Comparison of ENCODE assay signal across 10 mouse cellular contexts in the genomic region with DNA sequence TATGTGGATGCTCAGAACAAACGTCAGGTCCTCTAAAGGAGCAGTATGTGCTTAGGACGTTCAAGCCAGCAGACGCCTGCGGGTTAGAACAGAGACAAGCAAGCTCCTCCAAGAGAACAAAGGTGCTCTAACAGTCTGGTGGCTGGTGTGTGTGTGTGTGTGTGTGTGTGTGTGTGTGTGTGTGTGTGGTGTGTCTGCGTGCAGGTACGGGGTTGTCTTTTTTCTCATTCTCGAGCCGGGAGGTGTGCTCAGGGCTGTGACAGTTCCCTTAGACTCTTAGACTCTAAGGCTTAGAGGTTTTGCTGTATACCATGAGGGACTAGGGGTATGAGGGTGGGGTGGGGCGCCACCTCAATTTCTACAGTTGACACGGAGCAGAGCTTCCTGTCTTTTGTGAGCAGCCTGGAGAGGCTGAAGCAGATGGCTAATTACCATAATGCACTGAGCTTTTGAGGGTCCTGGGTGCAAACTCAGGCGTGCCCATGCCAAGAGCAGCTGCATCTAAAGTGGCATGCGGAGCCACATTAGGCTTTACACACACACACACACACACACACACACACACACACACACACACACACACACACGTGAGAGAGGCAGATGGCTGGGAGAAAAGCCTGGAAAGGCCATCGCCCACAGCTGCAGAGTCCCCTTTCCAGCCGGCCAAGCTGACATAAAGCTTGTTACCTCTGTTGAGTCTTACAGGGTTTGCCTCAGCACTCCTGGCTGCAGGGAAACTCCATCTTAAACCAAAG.
DNase-seq lines count a peak whose midpoint lies in the region; ATAC-seq lines count a peak whose summit lies in the region.
"Had no signal": no experiment of that assay in that cellular context is flagged by ENCODE, and none has a peak within 500 bp of the region (broad histone marks: within the 10 kb centered on the region; RNA-seq: fewer than 3 reads in every experiment).

No protein-coding gene starts in this region.

- H3K36me3 ChIP-seq in midbrain, embryonic 14.5 days (ENCODE audit: control insufficient read depth, insufficient read depth, low read length): no peaks in the 10 kb centered on the region
- no peaks in the 10 kb centered on the region for H3K36me3 ChIP-seq in heart, embryonic 11.5 days (ENCODE audit: control insufficient read depth, insufficient read depth, low read length)
- no peaks in the 10 kb centered on the region for H3K36me3 ChIP-seq in kidney, embryonic 15.5 days

- H3K4me1 ChIP-seq in midbrain, embryonic 14.5 days (ENCODE audit: control insufficient read depth, insufficient read depth, low read length): no peaks in the 10 kb centered on the region
- H3K4me1 ChIP-seq in heart, embryonic 11.5 days (ENCODE audit: control insufficient read depth, insufficient read depth, low read length): no peaks in the 10 kb centered on the region
- H3K4me1 ChIP-seq in kidney, embryonic 15.5 days: peaks cover 7% of the 10 kb centered on the region; the same call in 1 of the 2 replicates

- H3K4me3 ChIP-seq in midbrain, embryonic 14.5 days (replicated peaks; ENCODE audit: low read depth, low read length): no peak overlapping the region
- H3K4me3 ChIP-seq in heart, embryonic 11.5 days (ENCODE audit: low read depth, low read length): no peak overlapping the region
- H3K4me3 ChIP-seq in kidney, embryonic 15.5 days (replicated peaks): no peak overlapping the region

- no peak overlapping the region for H3K4me2 ChIP-seq in midbrain, embryonic 14.5 days (ENCODE audit: low read length)
- no peak overlapping the region for H3K4me2 ChIP-seq in heart, embryonic 11.5 days
- H3K4me2 ChIP-seq in kidney, embryonic 15.5 days: no peak overlapping the region

- 0 out of 2 replicates have a peak overlapping the region, but pooled peaks have one; percentile 52 for H3K27ac ChIP-seq in midbrain, embryonic 14.5 days (replicated peaks; ENCODE audit: low read depth, low read length)
- H3K27ac ChIP-seq in heart, embryonic 11.5 days (ENCODE audit: low read depth, low read length): no peak overlapping the region
- no peak overlapping the region for H3K27ac ChIP-seq in kidney, embryonic 15.5 days

- 44% methylated on average over 15 of the region's 15 CpGs for WGBS in midbrain, embryonic 14.5 days
- 70% methylated on average over 15 of the region's 15 CpGs for WGBS in heart, embryonic 11.5 days (ENCODE audit: insufficient replicate concordance)
- 77% methylated on average over 15 of the region's 15 CpGs for WGBS in kidney, embryonic 15.5 days

- ATAC-seq in midbrain, embryonic 14.5 days (ENCODE audit: low FRiP score, low TSS enrichment): peak; percentile 86
- ATAC-seq in heart, embryonic 11.5 days (replicated peaks; ENCODE audit: insufficient number of reproducible peaks, low FRiP score, low TSS enrichment): no peak
- ATAC-seq in kidney, embryonic 15.5 days (replicated peaks; ENCODE audit: low FRiP score): no peak
- ATAC-seq: lung, postnatal 0 days had no signal

- H3K9ac ChIP-seq in midbrain, embryonic 14.5 days (replicated peaks; ENCODE audit: low read length): no peak overlapping the region
- no peak overlapping the region for H3K9ac ChIP-seq in heart, embryonic 11.5 days (ENCODE audit: low read depth, low read length)
- H3K9ac ChIP-seq in kidney, embryonic 15.5 days: no peak overlapping the region

- H3K27me3 ChIP-seq in midbrain, embryonic 14.5 days (ENCODE audit: control insufficient read depth, insufficient read depth, low read length): peaks cover 4% of the 10 kb centered on the region; the same call in 1 of the 2 replicates
- no peaks in the 10 kb centered on the region for H3K27me3 ChIP-seq in heart, embryonic 11.5 days (ENCODE audit: control insufficient read depth, insufficient read depth, low read length)
- no peaks in the 10 kb centered on the region for H3K27me3 ChIP-seq in kidney, embryonic 15.5 days

- peak; percentile 87 to 92 for DNase-seq in cerebellum, postnatal 10 days
- no peak for DNase-seq in cerebellum, adult 9-11 months
- peak; percentile 52 to 68 for DNase-seq in right cerebral cortex, postnatal 10 days (ENCODE audit: low spot score in 2 of 2)
- DNase-seq in right cerebral cortex, adult 18-20 months: no peak
- DNase-seq in midbrain, embryonic 14.5 days: peak; percentile 62
- peak; percentile 63 to 72 for DNase-seq in thymus, postnatal 36 days
- DNase-seq: heart, postnatal 10 days had no signal

- no peaks in the 10 kb centered on the region for H3K9me3 ChIP-seq in midbrain, embryonic 14.5 days (ENCODE audit: control insufficient read depth, low read length)
- H3K9me3 ChIP-seq in heart, embryonic 11.5 days (replicated peaks; ENCODE audit: control insufficient read depth, low read length): no peaks in the 10 kb centered on the region
- no peaks in the 10 kb centered on the region for H3K9me3 ChIP-seq in kidney, embryonic 15.5 days (replicated peaks)

Comparison
In these comparisons a context has a peak if more than half of its experiments do, and no peak if none do; other contexts are left out.
1. DNase-seq: peak in cerebellum, postnatal 10 days (2 of 2), right cerebral cortex, postnatal 10 days (2 of 2), midbrain, embryonic 14.5 days (single experiment) and thymus, postnatal 36 days (2 of 2); none in cerebellum, adult 9-11 months (single experiment) and right cerebral cortex, adult 18-20 months (single experiment).